Mouse (Mus musculus) embryonic facial prominence, embryonic 11.5 days (tissue): ENCODE data around the gene Plekhn1. TPM values are rescaled to one million over a fixed set of nuclear protein-coding genes. Genes with fewer than 3 reads are reported as not detected.

Source experiments
- microRNA-seq: library from miRNA; unstranded; fragments of <30 nt; microRNA quantifications from one replicate; pipeline ENCODE4, GENCODE M21; 2016; ENCODE audit warnings: borderline number of aligned reads
- polyA plus RNA-seq: library from polyadenylated mRNA; unstranded; fragments of >200 nt; fragmentation: Nextera tagmentation; extraction: Ambion mirVana; gene quantifications from 2 replicates; pipeline ENCODE4 v1.2.1, GENCODE M21; 2014

The Plekhn1 gene
- polyA plus RNA-seq, 1 experiment from 2014 or later = 15.3 TPM

Small RNAs within 50 kb of the gene (microRNA-seq; reads per million reads assigned to microRNA genes)
- gene Mir7658 = 9.4 reads per million, percentile 11 among the genes with 10 or more reads in this experiment

Other genes starting within 250 kb of the Plekhn1 start
- 17.8 and 18.9 TPM in 2 replicates for gene B3galt6, start 242.2 kb downstream of the Plekhn1 start, polyA plus RNA-seq
- gene Sdf4, start 242.0 kb downstream of the Plekhn1 start, polyA plus RNA-seq = 137 and 150 TPM in 2 replicates
- gene Tnfrsf4, start 221.0 kb downstream of the Plekhn1 start, polyA plus RNA-seq = 0.21 and 0.34 TPM in 2 replicates
- gene Tnfrsf18, start 208.7 kb downstream of the Plekhn1 start, polyA plus RNA-seq = 0.38 and 0.55 TPM in 2 replicates
- 0.38 and 0.78 TPM in 2 replicates for gene Ttll10, start 175.4 kb downstream of the Plekhn1 start, polyA plus RNA-seq
- gene 9430015G10Rik, start 124.9 kb downstream of the Plekhn1 start, polyA plus RNA-seq = 47.4 and 48.7 TPM in 2 replicates
- 0.38 and 0.43 TPM in 2 replicates for gene Rnf223, start 104.3 kb downstream of the Plekhn1 start, polyA plus RNA-seq
- gene Agrn, start 37.4 kb downstream of the Plekhn1 start, polyA plus RNA-seq = 39.4 and 47.6 TPM in 2 replicates
- gene Isg15, start 34.0 kb downstream of the Plekhn1 start, polyA plus RNA-seq = 0.29 and 0.49 TPM in 2 replicates
- gene AW011738, start 31.6 kb downstream of the Plekhn1 start, polyA plus RNA-seq = 0.55 and 0.56 TPM in 2 replicates
- 0.36 and 0.60 TPM in 2 replicates for gene Perm1, start 19.0 kb downstream of the Plekhn1 start, polyA plus RNA-seq
- 76.9 and 80.6 TPM in 2 replicates for gene Noc2l, start 1.2 kb upstream of the Plekhn1 start, polyA plus RNA-seq
- gene Samd11, start 20.8 kb upstream of the Plekhn1 start, polyA plus RNA-seq = 0.70 and 1.4 TPM in 2 replicates
- not detected in 2 replicates for gene Vmn2r-ps159, start 96.2 kb upstream of the Plekhn1 start, polyA plus RNA-seq